Comparison of ENCODE assay signal across 26 mouse cellular contexts in genomic region chr1:87647820-87648219, GRCm38 (mm10). TPM values are rescaled to one million over a fixed set of nuclear protein-coding genes. Genes with fewer than 3 reads are reported as not detected.
DNase-seq lines count a peak whose midpoint lies in the region; ATAC-seq and TF ChIP-seq lines count a peak whose summit lies in the region.
"Had no signal": no experiment of that assay in that cellular context is flagged by ENCODE, and none has a peak within 500 bp of the region (broad histone marks: within the 10 kb centered on the region; RNA-seq: fewer than 3 reads in every experiment).

No protein-coding gene starts in this region.

- peak; percentile 52 for DNase-seq in A20 (ENCODE audit: low read depth, low spot score)
- DNase-seq in G1E (ENCODE audit: low spot score) = no peak
- DNase-seq in liver, embryonic 13.5 days = no peak
- no peak for DNase-seq in urinary bladder, adult 18-20 months (ENCODE audit: low spot score in 2 of 2)
- DNase-seq: adrenal gland, adult 8-10 months; cerebellum, adult 9-10 months; gastrocnemius, postnatal 14 days; heart, adult 11 months; heart, postnatal 14 days; kidney, postnatal 25 days; layer of hippocampus, postnatal 36 days; lung, adult 2 months; lung, postnatal 14 days; right cerebral cortex, adult 18-20 months; right cerebral cortex, postnatal 4 days had no signal

- H3K4me2 ChIP-seq in liver, embryonic 13.5 days = no peak overlapping the region
- H3K4me2 ChIP-seq in neural tube, embryonic 15.5 days = no peak overlapping the region
- H3K4me2 ChIP-seq: heart, embryonic 11.5 days; limb, embryonic 12.5 days had no signal

- no peaks in the 10 kb centered on the region for H3K9me3 ChIP-seq in G1E (replicated peaks)
- no peaks in the 10 kb centered on the region for H3K9me3 ChIP-seq in liver, embryonic 13.5 days (replicated peaks)
- H3K9me3 ChIP-seq in neural tube, embryonic 15.5 days (replicated peaks) = no peaks in the 10 kb centered on the region
- H3K9me3 ChIP-seq: limb, embryonic 12.5 days; midbrain, embryonic 10.5 days had no signal

- H3K4me1 ChIP-seq in G1E (ENCODE audit: insufficient read depth, low read depth, low read length) = peaks cover 94% of the 10 kb centered on the region
- peaks cover 74% of the 10 kb centered on the region for H3K4me1 ChIP-seq in liver, embryonic 13.5 days (replicated peaks)
- no peaks in the 10 kb centered on the region for H3K4me1 ChIP-seq in neural tube, embryonic 15.5 days
- H3K4me1 ChIP-seq: limb, embryonic 12.5 days; midbrain, embryonic 10.5 days had no signal

- 28% methylated on average over 1 of the region's 1 CpGs for WGBS in liver, embryonic 13.5 days (ENCODE audit: insufficient replicate concordance)
- 86% methylated on average over 1 of the region's 1 CpGs for WGBS in neural tube, embryonic 15.5 days

- no peak for TF ChIP-seq CTCF in G1E (IDR thresholded peaks at IDR 0.05; ENCODE audit: low read depth, low read length)

- H3K4me3 ChIP-seq in G1E (ENCODE audit: low read depth, low read length) = peak overlapping the region; percentile 42; the same call in 1 of the 2 replicates
- no peak overlapping the region for H3K4me3 ChIP-seq in liver, embryonic 13.5 days (replicated peaks)
- H3K4me3 ChIP-seq in neural tube, embryonic 15.5 days (replicated peaks) = no peak overlapping the region
- H3K4me3 ChIP-seq: limb, embryonic 12.5 days; midbrain, embryonic 10.5 days; myocyte had no signal

- ATAC-seq in G1E (ENCODE audit: extremely low read depth, insufficient number of reproducible peaks, low FRiP score, poor library complexity, severe bottlenecking) = peak; percentile 18; the same call in 1 of the 2 replicates
- peak; percentile 58 for ATAC-seq in liver, embryonic 13.5 days (ENCODE audit: low read depth)
- ATAC-seq in megakaryocyte progenitor cell, adult 5-6 weeks (replicated peaks; ENCODE audit: poor library complexity) = 0 out of 2 replicates have a peak, but pooled peaks have one; percentile 7
- ATAC-seq in neural tube, embryonic 15.5 days (ENCODE audit: low FRiP score) = no peak
- no peak for ATAC-seq in CD4-positive, CD25-positive, alpha-beta regulatory T cell, adult 4 months
- ATAC-seq: activated CD4-positive, CD25-positive, alpha-beta regulatory T cell, adult 4 months; forebrain, embryonic 14.5 days; intestine, postnatal 0 days; midbrain, embryonic 16.5 days had no signal

- peak overlapping the region; percentile 87 for H3K27ac ChIP-seq in liver, embryonic 13.5 days
- H3K27ac ChIP-seq in neural tube, embryonic 15.5 days (replicated peaks) = no peak overlapping the region
- H3K27ac ChIP-seq: limb, embryonic 12.5 days; midbrain, embryonic 10.5 days had no signal

- H3K27me3 ChIP-seq in G1E (ENCODE audit: insufficient read depth, low read length) = no peaks in the 10 kb centered on the region
- H3K27me3 ChIP-seq in liver, embryonic 13.5 days = no peaks in the 10 kb centered on the region
- H3K27me3 ChIP-seq in neural tube, embryonic 15.5 days (replicated peaks) = no peaks in the 10 kb centered on the region
- H3K27me3 ChIP-seq: limb, embryonic 12.5 days had no signal

- peaks cover 80% of the 10 kb centered on the region for H3K36me3 ChIP-seq in G1E (replicated peaks)
- peaks cover 9% of the 10 kb centered on the region for H3K36me3 ChIP-seq in liver, embryonic 13.5 days
- H3K36me3 ChIP-seq in neural tube, embryonic 15.5 days = no peaks in the 10 kb centered on the region
- H3K36me3 ChIP-seq: limb, embryonic 12.5 days; midbrain, embryonic 10.5 days had no signal

- H3K9ac ChIP-seq in liver, embryonic 13.5 days = no peak overlapping the region
- H3K9ac ChIP-seq in neural tube, embryonic 15.5 days (replicated peaks) = no peak overlapping the region
- H3K9ac ChIP-seq: limb, embryonic 12.5 days had no signal

RNA-seq across cellular contexts. Expression of gene Inpp5d, which starts 27.7 kb away (rescaled TPM):
- total RNA-seq in G1E (2014; fragmentation: Nextera tagmentation) = 186 and 188 TPM in 2 replicates
- 214 and 238 TPM in 2 replicates for total RNA-seq in G1E (2017)
- 113 and 122 TPM in 2 replicates for polyA plus RNA-seq in G1E (2012)
- 11.0 and 13.9 TPM in 2 replicates for polyA plus RNA-seq in liver, embryonic 13.5 days (2015; fragmentation: Nextera tagmentation; extraction: Ambion mirVana)
- total RNA-seq in megakaryocyte progenitor cell, adult 5-6 weeks (2015) = 57.6 and 66.3 TPM in 2 replicates
- total RNA-seq in megakaryocyte progenitor cell, adult 5-6 weeks (2017) = 67.8 and 85.6 TPM in 2 replicates
- polyA plus RNA-seq in neural tube, embryonic 15.5 days (2015; fragmentation: Nextera tagmentation; extraction: Ambion mirVana) = 3.2 and 7.6 TPM in 2 replicates
- 100 to 1,000 TPM; 145 to 167 TPM for polyA plus RNA-seq in CD4-positive, CD25-positive, alpha-beta regulatory T cell, adult 4 months (2017; shearing (Covaris generic))

Comparison
In these comparisons a context has a peak if more than half of its experiments do, and no peak if none do; other contexts are left out.
1. ATAC-seq: peak in G1E (single experiment), liver, embryonic 13.5 days (single experiment) and megakaryocyte progenitor cell, adult 5-6 weeks (single experiment); none in neural tube, embryonic 15.5 days (single experiment) and CD4-positive, CD25-positive, alpha-beta regulatory T cell, adult 4 months (single experiment).